Mouse (Mus musculus) layer of hippocampus, postnatal 10 days (tissue): ENCODE data around the gene Jak3. TPM values are rescaled to one million over a fixed set of nuclear protein-coding genes. Genes with fewer than 3 reads are reported as not detected.
A peak's percentile ranks its signal among the peaks of the same experiment; 100 is the strongest.
"Not testable (repeated sequence)": the region's sequence is repeated elsewhere in the genome, so short reads cannot be mapped to it uniquely, and the experiment has no call there.

Source experiments
- DNase-seq, 2 experiments: peaks; one replicate each; pipeline ENCODE4 v3.0.0; 2021; ENCODE audit warnings: low spot score in 2 of 2
- total RNA-seq, 2 experiments: library from RNA; stranded (reverse); gene quantifications; 2 replicates each; pipeline ENCODE4 v1.2.3; 2021

Jak3 gene
- total RNA-seq, 2 experiments from 2014 or later, result 7.7 to 7.8 TPM

DNA sequence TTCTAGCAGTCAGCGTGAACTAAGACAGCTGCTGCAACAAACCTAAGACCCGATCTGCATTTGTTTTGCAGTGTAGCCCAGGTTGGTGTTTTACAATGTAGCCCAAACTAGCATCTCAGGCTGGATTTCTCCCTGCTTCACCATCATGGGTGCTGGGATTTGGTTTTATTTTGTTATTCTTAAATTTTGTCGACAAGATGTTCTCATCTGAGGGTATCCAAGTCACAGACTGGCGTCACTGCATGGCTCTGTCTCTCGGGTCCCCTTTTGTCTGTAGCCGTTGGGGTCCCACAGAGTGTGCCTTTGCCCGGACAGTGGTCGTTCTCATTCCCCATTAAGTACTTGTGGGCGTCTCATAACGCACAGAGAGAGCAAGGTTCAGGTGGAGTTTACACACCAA, 8.6 kb downstream of the Jak3 start:
- no peak for DNase-seq

DNA sequence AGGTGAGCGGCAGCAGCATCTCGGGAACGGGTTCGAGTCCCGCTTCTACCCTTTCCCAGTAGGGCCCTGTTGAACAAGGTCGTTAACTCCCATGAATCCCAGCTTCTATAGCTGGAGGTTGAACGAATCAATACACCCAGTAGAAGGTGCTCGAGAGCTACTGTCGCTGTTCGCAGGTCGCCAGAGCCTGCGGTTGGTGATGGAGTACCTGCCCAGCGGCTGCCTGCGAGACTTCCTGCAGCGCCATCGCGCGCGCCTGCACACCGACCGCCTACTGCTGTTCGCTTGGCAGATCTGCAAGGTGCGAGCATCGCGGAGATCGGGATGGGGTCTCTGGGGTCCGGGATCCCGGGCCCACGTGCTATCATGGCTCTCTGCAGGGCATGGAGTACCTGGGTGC, 9.5 kb downstream of the Jak3 start:
- peak in 1 of 2 experiments; percentile 29 for DNase-seq

DNA sequence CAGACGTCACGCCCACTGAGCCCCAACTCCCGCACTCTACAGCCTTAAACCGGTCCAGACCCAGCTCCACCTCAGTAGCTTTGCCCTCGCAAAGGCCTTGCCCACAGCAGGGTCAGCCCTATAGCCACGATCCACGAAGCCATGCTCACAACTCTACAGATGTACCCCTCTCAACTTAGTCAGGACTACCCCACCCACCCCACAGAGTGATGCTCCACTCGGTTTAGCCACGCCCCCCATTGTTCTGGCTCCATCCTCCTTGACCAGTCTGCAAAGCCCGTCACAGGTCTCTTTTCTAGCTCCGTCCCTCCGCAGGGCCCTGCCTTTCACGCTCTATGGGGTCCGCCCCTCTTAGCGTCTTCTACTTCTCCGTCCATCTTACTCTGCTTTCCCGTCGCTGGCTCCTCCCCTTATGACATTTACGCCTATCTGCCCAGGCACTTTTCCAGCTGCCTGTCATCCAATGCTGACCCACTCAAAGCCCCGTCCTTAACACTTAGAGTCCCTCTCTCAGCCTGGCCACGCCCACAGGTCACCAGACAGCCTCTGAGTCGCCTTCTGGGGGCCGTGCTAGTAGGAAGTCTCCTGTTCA, 10.1 kb downstream of the Jak3 start:
- no peak for DNase-seq

DNA sequence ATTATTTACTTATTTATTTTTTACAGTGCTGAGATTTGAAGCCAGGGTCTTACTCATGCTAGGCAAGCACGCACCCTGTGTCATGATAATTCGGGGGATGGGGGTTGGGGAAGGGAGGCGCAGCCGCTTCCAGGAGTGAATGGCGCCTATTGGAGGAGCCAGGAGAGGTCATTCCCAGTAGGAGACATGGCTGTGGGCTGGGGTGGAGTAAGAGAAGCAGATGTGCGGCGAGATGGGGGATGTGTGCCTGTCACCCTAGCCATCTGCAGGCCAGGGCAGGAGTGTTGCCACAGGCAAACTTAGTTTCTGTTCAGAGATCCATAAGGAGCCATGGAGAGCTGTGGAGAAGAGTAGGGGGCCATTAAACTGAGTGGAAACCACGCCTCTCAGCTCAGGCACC, 11.5 kb downstream of the Jak3 start:
- DNase-seq, result no peak

DNA sequence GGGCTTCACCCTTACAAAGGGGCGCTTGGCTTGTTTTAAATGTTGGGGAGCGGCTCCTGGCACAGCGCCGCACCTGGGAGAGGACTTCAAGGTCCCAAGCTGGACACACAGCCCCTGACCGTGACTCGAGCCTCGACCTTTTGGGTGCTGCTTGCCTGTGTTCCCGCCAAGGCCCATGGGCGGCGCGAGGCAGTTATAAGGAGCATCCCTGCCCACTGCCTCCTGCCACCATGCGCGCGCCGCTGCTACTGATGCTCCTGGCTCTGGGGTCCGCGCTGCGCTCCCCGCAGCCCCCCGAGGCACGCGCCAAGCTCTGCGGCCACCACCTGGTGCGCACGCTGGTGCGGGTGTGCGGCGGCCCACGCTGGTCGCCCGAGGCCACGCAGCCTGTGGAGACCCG, 12.9 kb downstream of the Jak3 start, which contains the start of gene Insl3:
TSS of gene Insl3 (plus strand) at position 187 of the 400 bp plus-strand sequence.
- DNase-seq, result no peak

DNA sequence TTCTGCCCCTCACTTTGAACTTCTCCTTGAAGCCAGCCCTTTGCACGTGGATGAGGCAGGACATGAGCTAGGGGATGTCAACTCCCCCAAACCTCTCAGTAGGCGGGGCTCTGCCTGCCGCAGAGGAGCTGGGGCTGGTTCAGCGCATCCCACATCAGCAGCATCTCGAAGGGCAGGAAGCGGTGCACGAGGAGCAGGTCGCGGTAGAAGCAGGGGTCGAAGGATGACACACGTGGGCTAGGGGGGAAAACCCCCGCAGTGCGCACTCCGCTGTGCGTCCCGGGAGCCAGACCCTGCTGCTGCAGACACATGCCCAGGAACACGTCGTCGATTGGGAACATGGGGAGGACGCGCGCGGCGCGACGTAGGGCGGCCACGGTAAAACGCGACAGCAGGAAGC, 16.4 kb downstream of the Jak3 start:
- DNase-seq, result peak in 1 of 2 experiments; percentile 18

DNA sequence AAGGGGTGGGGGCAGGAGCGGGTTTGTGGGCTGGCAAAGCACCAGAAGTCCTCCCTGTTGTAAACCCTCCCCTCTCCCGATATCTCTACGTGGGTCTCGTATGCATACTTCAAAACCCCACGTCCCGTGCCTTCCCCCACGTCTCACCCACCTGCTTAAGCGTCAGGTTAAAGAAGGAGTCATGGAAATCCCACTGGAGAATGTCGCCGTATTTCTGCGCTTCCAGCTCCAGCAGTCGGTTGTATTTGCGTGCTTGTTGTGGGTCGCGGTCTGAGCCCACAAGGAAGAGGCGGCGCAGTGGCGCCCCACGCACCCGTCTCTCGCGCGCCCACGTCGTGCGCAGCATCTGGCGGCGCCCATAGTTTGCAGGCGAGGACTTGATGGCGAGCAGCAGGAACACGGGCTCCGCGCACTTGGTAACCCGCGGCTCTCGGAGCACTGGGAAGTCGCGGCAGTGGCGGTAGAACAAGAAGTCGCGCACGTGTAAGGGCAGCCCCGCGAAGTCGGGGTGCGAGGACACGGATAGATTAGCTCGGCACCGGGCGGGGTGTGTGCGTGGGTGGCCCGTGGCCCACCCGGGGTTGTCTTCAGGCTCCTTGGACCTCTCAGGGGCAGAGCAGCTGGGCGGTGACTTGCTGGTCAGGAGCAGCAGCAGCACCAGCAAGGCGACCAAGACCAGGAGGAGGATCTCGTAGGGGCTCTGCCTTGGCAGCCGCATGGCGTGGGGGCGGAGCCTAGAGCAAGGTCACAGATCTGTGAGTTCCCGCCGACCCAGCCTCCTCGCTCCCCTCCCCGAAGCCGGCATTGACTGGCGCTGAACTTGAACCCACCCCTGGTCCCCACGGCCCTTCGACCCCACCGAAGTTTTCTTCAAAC, 17.3 kb downstream of the Jak3 start:
- no peak for DNase-seq

DNA sequence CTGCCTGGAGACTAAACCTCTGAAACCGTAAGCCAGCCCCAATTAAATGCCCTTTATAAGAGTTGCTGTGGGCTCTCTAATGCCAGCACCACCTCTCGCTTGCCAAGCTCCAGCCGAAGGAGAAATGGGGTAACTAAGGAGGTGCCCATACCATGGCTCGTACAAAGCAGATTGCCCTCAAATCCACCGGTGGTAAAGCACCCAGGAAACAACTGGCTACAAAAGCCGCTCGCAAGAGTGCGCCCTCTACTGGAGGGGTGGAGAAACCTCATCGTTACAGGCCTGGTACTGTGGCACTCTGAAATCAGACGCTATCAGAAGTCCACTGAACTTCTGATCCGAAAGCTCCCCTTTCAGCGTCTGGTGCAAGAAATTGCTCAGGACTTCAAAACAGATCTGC, 19.4 kb downstream of the Jak3 start:
- not testable (repeated sequence) for DNase-seq

DNA sequence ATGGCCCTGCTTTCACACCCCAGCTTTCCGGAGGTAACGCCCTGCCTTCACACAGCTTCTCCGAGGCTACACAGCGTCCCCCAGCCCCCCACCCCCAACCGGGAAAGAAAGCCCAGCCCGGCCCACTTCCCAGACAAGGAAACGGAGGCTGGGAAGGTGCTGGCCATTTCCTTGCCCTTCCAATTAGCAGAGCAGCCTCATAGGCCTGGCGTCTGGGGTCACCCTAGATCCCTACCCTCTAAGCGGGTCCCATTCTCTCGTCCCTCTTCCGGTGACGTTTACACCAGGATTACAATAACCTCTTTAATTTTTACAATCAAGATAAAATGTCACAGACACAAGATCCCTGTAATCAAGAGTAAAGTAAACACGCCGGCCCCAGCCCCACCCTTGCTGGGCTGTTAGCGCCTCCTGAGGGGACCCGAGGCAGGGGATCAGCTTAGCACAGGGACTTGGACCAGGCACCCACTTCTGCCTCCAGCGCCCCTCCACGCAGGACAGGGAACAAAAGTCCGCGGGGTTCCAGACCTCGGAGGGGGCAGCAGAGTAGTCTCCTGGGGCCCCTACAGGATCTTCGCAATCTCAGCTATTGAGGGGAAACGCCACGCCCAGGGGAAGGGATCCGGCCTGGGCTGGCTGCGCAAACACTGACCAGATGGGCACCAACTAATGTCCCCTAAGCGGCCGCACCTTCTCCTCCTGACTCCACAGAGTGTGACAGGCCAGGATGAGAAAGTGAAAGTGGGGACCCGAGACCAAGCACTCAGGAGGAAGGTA, 24.6 kb downstream of the Jak3 start:
- DNase-seq, result no peak

DNA sequence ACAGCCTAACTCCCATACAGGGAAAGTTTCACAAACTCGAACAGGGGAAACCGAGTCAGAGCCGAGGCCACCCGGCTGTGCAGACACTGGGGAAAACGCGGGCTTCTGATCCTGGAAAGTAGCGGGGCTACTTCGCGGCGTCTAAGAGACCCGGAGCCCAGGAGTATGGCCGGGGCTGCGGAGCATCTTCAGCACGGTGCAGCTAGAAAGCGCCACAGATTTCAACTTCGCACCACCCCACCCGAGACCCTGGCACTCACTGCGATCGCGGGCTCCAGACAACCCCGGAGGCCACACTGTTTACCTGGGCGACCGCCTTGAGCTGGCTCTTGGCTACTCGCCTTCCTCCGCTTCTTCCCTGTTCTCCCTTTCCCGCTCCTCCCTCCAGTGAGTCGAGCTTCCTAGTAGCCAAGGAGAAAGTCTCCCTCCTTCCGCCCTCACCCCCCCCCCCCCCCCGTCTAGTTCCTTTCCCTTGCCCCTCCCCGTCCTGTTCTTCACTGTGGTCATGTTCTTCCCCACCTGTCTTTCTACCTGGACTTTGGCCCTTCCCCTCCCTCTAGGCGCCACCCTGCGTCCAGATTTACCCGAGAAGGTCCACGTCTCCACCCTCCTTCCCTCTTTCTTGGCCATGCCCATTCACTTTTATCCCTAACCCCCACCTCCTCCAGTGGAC, 25.5 kb downstream of the Jak3 start, which contains the start of gene B3gnt3:
TSS of gene B3gnt3 (minus strand) at position 376 of the 673 bp plus-strand sequence.
- no peak for DNase-seq

DNA sequence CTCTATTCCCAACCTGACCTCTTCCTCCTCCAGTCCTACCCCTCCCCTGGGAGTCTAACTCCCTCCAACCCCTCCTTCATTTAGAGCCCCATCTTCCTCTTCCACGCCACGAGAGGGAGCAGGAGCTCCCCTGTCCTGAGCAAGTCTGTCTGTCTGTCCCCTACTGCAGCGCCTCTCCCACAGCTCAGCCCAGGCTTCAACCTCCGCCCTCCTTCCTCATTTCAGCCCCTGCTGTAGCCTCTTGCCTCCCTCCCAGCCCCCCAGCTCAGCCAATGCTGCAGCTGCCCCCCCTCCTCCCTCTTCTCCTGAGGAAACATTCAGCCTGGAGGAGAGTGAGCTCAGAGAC, 26.0 kb downstream of the Jak3 start:
- DNase-seq, result no peak

DNA sequence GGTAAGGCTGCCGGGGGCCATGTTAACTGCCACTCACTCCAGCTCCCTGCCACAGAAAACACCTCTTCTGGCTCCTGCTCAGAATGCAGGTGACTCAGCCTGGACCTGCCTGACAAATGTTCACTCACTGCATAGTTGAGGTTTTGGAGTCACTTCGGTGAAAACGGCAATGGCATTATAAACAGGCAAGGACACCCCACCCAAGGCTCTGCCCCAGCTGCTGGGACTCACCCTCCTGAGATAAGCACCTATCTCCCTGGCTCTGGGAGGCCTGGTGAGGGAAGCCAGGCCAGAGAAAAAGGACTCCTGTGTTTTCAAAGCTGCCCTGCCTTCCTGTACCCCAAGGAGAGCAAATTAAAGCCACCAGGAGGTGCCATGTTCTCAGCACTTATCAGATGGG, 26.8 kb downstream of the Jak3 start:
- DNase-seq, result no peak

DNA sequence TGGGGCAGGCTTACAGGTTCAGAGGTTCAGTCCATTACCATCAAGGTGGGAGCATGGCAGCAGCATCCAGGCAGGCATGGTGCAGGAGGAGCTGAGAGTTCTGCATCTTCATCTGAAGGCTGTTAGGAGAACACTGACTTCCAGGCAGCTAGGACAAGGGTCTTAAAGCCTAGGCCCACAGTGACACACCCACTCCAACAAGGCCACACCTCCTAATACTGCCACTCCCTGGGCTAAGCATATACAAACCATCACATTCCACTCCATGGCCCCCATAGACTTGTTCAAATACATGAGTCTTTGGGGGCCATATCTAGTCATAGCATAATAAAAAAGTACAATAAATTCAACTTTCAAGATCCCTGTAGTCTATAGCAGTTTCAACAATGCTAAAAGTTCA, 27.3 kb downstream of the Jak3 start:
- DNase-seq, result not testable (repeated sequence)

DNA sequence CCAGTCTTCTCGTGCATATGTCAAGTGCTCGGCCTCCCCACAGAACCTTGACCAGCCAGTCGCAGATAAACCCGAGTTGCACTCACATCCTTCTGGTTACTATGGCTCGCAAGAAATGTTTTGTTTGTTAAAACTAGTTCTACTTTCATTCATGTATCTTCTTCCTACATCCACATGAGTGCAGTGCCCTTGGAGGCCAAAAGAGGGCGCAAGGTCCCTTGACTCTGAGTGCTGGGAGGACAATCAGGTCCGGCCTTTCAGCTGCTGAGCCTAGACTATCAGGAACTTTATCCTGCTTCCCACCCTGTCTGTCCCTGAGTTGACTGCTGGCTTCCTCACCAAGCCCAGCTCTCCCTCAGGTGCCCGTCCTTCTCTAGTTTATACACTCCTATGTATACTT, 31.8 kb downstream of the Jak3 start:
- DNase-seq, result peak; percentile 67 to 73

DNA sequence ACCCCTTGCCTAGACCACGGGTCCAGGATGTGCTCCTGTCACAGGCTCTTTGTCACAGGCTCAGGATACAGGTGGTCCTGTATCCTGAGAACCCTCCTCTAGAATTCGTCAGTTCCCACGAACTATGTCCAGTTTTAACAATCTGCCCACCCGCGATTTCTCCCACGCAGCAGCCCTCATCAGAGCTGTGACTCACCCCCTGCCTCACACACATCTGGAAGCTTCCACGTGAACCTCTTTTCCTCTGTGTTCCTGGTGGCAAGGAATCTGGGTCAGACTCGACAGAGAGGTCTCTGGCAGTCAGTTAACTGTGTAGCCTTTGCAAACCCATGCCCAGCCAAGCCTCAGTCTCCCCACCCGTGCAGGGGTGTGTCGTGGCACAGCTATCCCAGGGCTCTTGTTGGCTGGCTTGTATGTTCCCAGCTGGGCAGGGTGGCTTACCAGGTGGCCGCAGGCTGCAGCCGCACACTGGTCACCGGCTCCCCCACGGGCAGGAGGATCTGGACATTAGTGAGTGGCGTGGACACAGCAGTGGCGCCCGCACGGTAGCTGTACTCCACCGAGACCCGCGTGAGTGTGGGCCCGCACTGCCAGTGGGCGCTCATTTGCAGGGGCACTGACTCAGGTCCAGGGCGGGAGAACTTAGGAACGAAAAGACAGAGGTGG, 33.2 kb downstream of the Jak3 start:
- DNase-seq, result no peak

DNA sequence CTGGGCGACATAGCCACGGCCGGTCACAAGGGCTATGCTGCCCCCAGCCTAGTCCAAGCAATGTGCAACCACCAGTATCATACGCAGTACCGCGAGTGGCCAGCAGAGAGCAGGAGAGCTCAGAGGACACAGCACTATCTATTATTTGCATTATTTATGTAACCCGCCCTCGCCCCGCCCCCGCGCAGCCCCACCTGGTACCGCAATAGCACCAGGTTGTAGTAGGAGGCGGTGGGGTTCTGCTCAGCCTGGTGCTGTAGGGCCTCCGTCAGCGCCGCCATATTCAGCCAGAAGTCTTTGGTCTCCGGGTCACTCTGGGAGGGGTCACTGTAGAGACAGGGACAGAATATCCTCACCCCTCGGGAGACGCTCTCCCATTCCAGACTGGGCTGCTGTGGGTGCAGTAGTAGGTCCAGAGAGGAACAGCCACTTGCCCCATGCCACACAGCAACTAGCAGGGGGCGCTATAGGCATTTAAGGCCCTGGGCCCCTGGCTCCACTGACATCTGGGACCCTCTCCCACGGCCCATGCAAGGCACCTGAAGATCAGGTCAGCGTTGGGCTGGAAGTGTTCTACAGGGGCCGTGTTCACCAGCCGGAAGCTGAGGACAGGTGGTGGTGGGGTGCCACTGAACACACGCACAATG, 33.8 kb downstream of the Jak3 start:
- peak; percentile 90 to 92 for DNase-seq

DNA sequence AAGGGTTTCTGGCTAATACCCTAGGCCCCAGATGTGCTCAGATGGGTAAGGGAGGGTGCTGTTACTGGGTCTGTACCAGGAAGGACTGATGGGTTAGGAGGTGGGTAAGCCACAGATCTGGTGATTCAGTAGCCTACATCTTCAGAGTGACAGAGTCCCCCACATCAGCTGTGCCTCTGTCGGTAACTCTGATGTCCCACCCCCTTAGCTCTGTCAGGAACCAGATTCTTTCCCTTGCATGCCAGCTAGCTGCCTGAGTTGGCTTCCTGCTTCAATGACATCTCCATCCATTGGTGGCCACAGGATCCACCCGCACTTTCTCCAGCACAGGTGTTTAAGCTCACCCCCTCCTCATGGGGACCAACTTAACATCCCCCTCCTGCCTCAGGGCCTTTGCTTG, 35.5 kb downstream of the Jak3 start:
- DNase-seq, result no peak

DNA sequence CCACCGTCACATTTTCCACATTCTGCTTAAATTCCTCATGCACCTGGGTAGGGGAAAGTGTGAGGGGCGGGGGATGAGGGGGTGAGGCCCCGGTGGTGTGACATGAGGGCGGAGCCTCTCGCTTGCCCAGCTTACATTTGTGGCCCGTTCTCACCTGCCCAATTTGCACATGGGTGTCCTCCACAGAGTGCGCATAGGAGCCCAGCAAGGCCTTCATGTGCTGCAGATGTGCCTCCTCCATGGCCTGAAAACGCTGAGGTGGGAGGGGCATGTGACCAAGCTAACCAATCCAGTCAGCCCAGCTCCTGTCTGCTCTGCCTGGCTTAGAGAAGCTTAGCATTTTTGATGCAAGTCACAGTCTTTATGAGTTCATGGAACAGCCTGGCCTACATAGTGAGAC, 39.4 kb downstream of the Jak3 start:
- no peak for DNase-seq

DNA sequence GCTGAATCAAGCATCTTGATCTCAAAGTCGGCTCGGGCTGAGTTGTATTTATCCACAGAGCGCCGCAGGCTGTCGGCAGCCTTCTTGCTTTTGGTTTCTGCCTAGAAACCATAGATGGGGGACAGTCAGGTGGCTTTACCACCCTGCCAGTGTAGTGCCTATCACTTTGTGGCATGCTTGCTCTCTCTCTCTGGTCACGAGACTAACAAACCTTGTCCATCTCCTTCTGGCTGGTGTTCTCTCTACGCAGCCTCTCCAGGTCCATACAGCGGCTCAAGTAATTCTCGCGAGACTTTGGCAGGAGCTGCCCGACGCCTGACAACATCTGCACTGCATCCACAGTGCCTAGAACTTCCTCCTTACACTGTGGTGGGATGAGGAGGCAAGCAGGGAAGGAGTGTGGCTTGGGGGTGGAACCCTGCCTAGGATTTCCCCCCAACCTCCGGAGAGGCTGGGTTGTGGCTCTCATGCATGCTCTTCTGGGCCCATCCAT, 40.5 kb downstream of the Jak3 start:
- DNase-seq, result no peak

DNA sequence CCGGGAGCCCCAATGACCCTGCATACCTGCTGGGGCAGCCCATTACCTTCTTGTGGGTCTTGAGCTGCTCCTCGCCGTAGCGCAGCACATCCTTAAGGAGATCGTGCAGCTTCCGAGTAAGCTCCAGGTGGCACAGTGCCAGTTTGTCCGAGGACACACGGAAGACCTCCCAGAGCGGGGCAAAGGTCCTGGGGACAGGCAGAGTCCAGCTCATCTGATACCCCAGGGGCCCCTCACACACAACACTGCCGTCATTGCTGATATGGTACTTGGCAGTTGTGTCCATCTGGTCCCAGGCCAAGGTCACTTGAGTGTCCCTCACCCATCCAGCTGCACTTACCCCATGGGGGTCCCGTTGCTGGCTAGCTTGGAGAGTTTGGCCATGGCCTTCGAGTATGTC, 41.0 kb downstream of the Jak3 start:
- DNase-seq, result no peak
